Mouse (Mus musculus) right cerebral cortex, adult 2 months (tissue): ENCODE measurements around the gene Prrxl1.

Experiments used
- DNase-seq, 2 experiments: peaks; one replicate each; pipeline ENCODE4 v3.0.0; 2021 to 2022; ENCODE audit warnings: low spot score in 2 of 2

Prrxl1 gene

GRCm38 (mm10) chr14:32599290-32600041 lies at the start of gene Prrxl1:
TSS of gene Prrxl1 (plus strand) at chr14:32599407.
- no peak for DNase-seq

- no peak for DNase-seq
Measured at GRCm38 (mm10) chr14:32551854-32552253, 47.4 kb upstream of the Prrxl1 start.

GRCm38 (mm10) chr14:32553198-32553903 lies 45.9 kb upstream of the Prrxl1 start:
- DNase-seq, result no peak

GRCm38 (mm10) chr14:32554860-32555526 lies 44.2 kb upstream of the Prrxl1 start:
- DNase-seq, result no peak

- DNase-seq, result no peak
Measured at GRCm38 (mm10) chr14:32561428-32561827, 37.8 kb upstream of the Prrxl1 start.

GRCm38 (mm10) chr14:32563661-32564060 lies 35.5 kb upstream of the Prrxl1 start:
- no peak for DNase-seq

GRCm38 (mm10) chr14:32572519-32572918 lies 26.7 kb upstream of the Prrxl1 start:
- DNase-seq, result no peak

GRCm38 (mm10) chr14:32578420-32578819 lies 20.8 kb upstream of the Prrxl1 start:
- DNase-seq, result no peak

- no peak for DNase-seq
Measured at GRCm38 (mm10) chr14:32583696-32584095, 15.5 kb upstream of the Prrxl1 start.

- peak; percentile 79 for DNase-seq
Measured at GRCm38 (mm10) chr14:32587013-32587784, 12.0 kb upstream of the Prrxl1 start.

- no peak for DNase-seq
Measured at GRCm38 (mm10) chr14:32590377-32590776, 8.8 kb upstream of the Prrxl1 start.

GRCm38 (mm10) chr14:32597232-32598231 lies 1.7 kb upstream of the Prrxl1 start:
- DNase-seq, result peak in 1 of 2 experiments; percentile 29

GRCm38 (mm10) chr14:32598437-32599219 lies 579 bp upstream of the Prrxl1 start:
- no peak for DNase-seq

GRCm38 (mm10) chr14:32600110-32600509 lies 903 bp downstream of the Prrxl1 start:
- DNase-seq, result no peak

- DNase-seq, result no peak
Measured at GRCm38 (mm10) chr14:32605508-32605907, 6.3 kb downstream of the Prrxl1 start.

- DNase-seq, result no peak
Measured at GRCm38 (mm10) chr14:32606316-32606715, 7.1 kb downstream of the Prrxl1 start.

- peak; percentile 23 to 47 for DNase-seq
Measured at GRCm38 (mm10) chr14:32609392-32609791, 10.2 kb downstream of the Prrxl1 start.

GRCm38 (mm10) chr14:32617253-32617652 lies 18.0 kb downstream of the Prrxl1 start:
- DNase-seq, result no peak

- no peak for DNase-seq
Measured at GRCm38 (mm10) chr14:32624245-32624644, 25.0 kb downstream of the Prrxl1 start.

- no peak for DNase-seq
Measured at GRCm38 (mm10) chr14:32624811-32625210, 25.6 kb downstream of the Prrxl1 start.
